Mouse (Mus musculus) T-cell, adult 2 months (primary cell): ENCODE results near the gene Pdia3.
"Not testable (repeated sequence)": the region's sequence is repeated elsewhere in the genome, so short reads cannot be mapped to it uniquely, and the experiment has no call there.

Experiments used
- DNase-seq: peaks from one replicate; pipeline ENCODE4 v3.0.0; 2022; ENCODE audit warnings: low spot score

Pdia3 gene

GRCm38 (mm10) chr2:121413387-121414042 lies at the start of gene Pdia3, which contains the start of gene Catsper2:
Gene Pdia3 (plus strand): TSS chr2:121413775.
Gene Catsper2 (minus strand): TSS chr2:121413792.
- DNase-seq: peak; percentile 93

GRCm38 (mm10) chr2:121368831-121369230 lies 44.7 kb upstream of the Pdia3 start:
- no peak for DNase-seq

GRCm38 (mm10) chr2:121370921-121371320 lies 42.7 kb upstream of the Pdia3 start:
- DNase-seq: no peak

GRCm38 (mm10) chr2:121372266-121372665 lies 41.3 kb upstream of the Pdia3 start:
- DNase-seq: no peak

- DNase-seq: no peak
Observed at GRCm38 (mm10) chr2:121374766-121375165, 38.8 kb upstream of the Pdia3 start.

GRCm38 (mm10) chr2:121386961-121387575 lies 26.5 kb upstream of the Pdia3 start, which contains the start of gene Strc:
Gene Strc (minus strand): TSS chr2:121387168.
- DNase-seq: not testable (repeated sequence)

- peak; percentile 65 for DNase-seq
Observed at GRCm38 (mm10) chr2:121396624-121397023, 17.0 kb upstream of the Pdia3 start.

- DNase-seq: no peak
Observed at GRCm38 (mm10) chr2:121403296-121403695, 10.3 kb upstream of the Pdia3 start.

GRCm38 (mm10) chr2:121408160-121408559 lies 5.4 kb upstream of the Pdia3 start:
- DNase-seq: peak; percentile 72

- DNase-seq: no peak
Observed at GRCm38 (mm10) chr2:121412843-121413386, 660 bp upstream of the Pdia3 start.

- DNase-seq: peak; percentile 57
Observed at GRCm38 (mm10) chr2:121414139-121414685, 637 bp downstream of the Pdia3 start.

- DNase-seq: no peak
Observed at GRCm38 (mm10) chr2:121415103-121415502, 1.5 kb downstream of the Pdia3 start.

GRCm38 (mm10) chr2:121415591-121415990 lies 2.0 kb downstream of the Pdia3 start:
- no peak for DNase-seq

GRCm38 (mm10) chr2:121416356-121416755 lies 2.8 kb downstream of the Pdia3 start:
- no peak for DNase-seq

GRCm38 (mm10) chr2:121418476-121418875 lies 4.9 kb downstream of the Pdia3 start:
- no peak for DNase-seq

- DNase-seq: no peak
Observed at GRCm38 (mm10) chr2:121423166-121423565, 9.6 kb downstream of the Pdia3 start.

GRCm38 (mm10) chr2:121425890-121426289 lies 12.3 kb downstream of the Pdia3 start:
- DNase-seq: no peak

- peak; percentile 36 for DNase-seq
Observed at GRCm38 (mm10) chr2:121434854-121435253, 21.3 kb downstream of the Pdia3 start.

- no peak for DNase-seq
Observed at GRCm38 (mm10) chr2:121439746-121440145, 26.2 kb downstream of the Pdia3 start.

GRCm38 (mm10) chr2:121440834-121441605 lies 27.4 kb downstream of the Pdia3 start:
- DNase-seq: no peak

GRCm38 (mm10) chr2:121441800-121442199 lies 28.2 kb downstream of the Pdia3 start:
- no peak for DNase-seq
